Mouse (Mus musculus): ENCODE data around the gene Dapk2. TPM values are rescaled to one million over a fixed set of nuclear protein-coding genes. Genes with fewer than 3 reads are reported as not detected.

Dapk2 gene
- polyA plus RNA-seq, 1 experiment from 2014 or later: 2.7 TPM

Other genes starting within 250 kb of the Dapk2 start
- 35.8 and 40.7 TPM in 2 replicates for gene Trip4, start 249.4 kb upstream of the Dapk2 start, polyA plus RNA-seq (2014; fragmentation: Nextera tagmentation; extraction: Ambion mirVana)
- gene Csnk1g1, start 249.3 kb upstream of the Dapk2 start, polyA plus RNA-seq (2014; fragmentation: Nextera tagmentation; extraction: Ambion mirVana): 22.3 and 26.0 TPM in 2 replicates
- 512 and 515 TPM in 2 replicates for gene Ppib, start 98.0 kb upstream of the Dapk2 start, polyA plus RNA-seq (2014; fragmentation: Nextera tagmentation; extraction: Ambion mirVana)
- gene Snx22, start 88.5 kb upstream of the Dapk2 start, polyA plus RNA-seq (2014; fragmentation: Nextera tagmentation; extraction: Ambion mirVana): 2.7 and 2.9 TPM in 2 replicates
- 127 and 140 TPM in 2 replicates for gene Snx1, start 31.6 kb upstream of the Dapk2 start, polyA plus RNA-seq (2014; fragmentation: Nextera tagmentation; extraction: Ambion mirVana)
- 144 and 146 TPM in 2 replicates for gene Ciao2a, start 31.6 kb upstream of the Dapk2 start, polyA plus RNA-seq (2014; fragmentation: Nextera tagmentation; extraction: Ambion mirVana)
- 36.6 and 42.2 TPM in 2 replicates for gene Herc1, start 192.2 kb downstream of the Dapk2 start, polyA plus RNA-seq (2014; fragmentation: Nextera tagmentation; extraction: Ambion mirVana)

All from hindbrain, embryonic 11.5 days (tissue).